Comparison of ENCODE assay signal across 9 mouse cellular contexts in the genomic region with DNA sequence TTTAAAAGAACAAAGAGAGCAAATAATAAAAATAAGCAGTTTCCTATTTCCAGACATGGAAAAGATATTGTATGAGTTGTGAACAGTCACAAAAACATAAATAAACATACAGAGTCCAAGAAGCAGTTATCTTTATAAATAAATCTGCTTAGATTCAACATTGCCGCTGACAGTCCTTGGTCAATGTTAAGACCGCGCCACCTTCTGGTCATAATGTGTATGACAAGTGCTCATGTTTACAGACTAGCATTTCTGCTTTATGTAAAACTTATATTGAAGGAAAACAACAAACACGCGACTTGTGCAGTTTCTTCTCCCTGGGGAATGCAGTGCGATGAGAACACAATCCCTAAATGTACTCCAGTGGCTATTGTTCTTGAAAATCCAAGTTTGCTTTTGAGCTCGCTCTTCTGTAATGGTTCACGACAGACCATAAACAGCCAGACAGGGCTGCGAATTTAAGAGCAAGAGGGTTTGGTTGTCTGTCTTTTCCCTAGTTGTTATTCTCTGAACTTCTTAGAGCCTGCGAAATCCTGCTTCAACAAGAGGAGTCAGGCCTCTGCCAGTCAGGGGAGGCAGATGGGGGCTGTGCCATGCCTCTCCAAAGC.
DNase-seq lines count a peak whose midpoint lies in the region; ATAC-seq and TF ChIP-seq lines count a peak whose summit lies in the region.
"Had no signal": no experiment of that assay in that cellular context is flagged by ENCODE, and none has a peak within 500 bp of the region (broad histone marks: within the 10 kb centered on the region; RNA-seq: fewer than 3 reads in every experiment).

No protein-coding gene starts in this region.

- WGBS in heart, embryonic 11.5 days (ENCODE audit: insufficient replicate concordance), result 33% methylated on average over 10 of the region's 10 CpGs
- WGBS in midbrain, embryonic 12.5 days, result 31% methylated on average over 10 of the region's 10 CpGs

- intact Hi-C loops in heart, postnatal 10 days (cut with DNase I), result loop anchor here (1.0 to 10.0 kb wide), 3 partner anchors 349 to 1095 kb away; a partner anchor contains a TSS
- intact Hi-C loops in left cerebral cortex, adult 2 months (cut with DNase I), result loop anchor here (2.0 to 10.0 kb wide), 3 partner anchors 291 to 1099 kb away; a partner anchor contains a TSS

- ATAC-seq in heart, embryonic 11.5 days (replicated peaks; ENCODE audit: insufficient number of reproducible peaks, low FRiP score, low TSS enrichment), result no peak
- 0 out of 2 replicates have a peak, but pooled peaks have one; percentile 6 for ATAC-seq in midbrain, embryonic 12.5 days (ENCODE audit: low FRiP score, low read depth)

- no peaks in the 10 kb centered on the region for H3K36me3 ChIP-seq in heart, embryonic 11.5 days (ENCODE audit: control insufficient read depth, insufficient read depth, low read length)
- H3K36me3 ChIP-seq in midbrain, embryonic 12.5 days, result no peaks in the 10 kb centered on the region

- no peak overlapping the region for H3K9ac ChIP-seq in heart, embryonic 11.5 days (ENCODE audit: low read depth, low read length)
- H3K9ac ChIP-seq in midbrain, embryonic 12.5 days (replicated peaks), result no peak overlapping the region

- peak; percentile 56 for DNase-seq in heart, adult 11 months
- DNase-seq in adrenal gland, postnatal 10 days, result peak; percentile 86
- peak; percentile 63 for DNase-seq in embryo, embryonic 11.5 days (ENCODE audit: low read depth, low spot score)
- peak; percentile 57 to 81 for DNase-seq in heart, postnatal 10 days
- peak; percentile 71 to 79 for DNase-seq in left cerebral cortex, adult 2 months (ENCODE audit: extremely low spot score in 1 of 2, low spot score in 2 of 2)
- DNase-seq in spleen, postnatal 10 days (ENCODE audit: low spot score in 2 of 2), result peak; percentile 23 to 71

- no peak overlapping the region for H3K4me3 ChIP-seq in heart, embryonic 11.5 days (ENCODE audit: low read depth, low read length)
- no peak overlapping the region for H3K4me3 ChIP-seq in left cerebral cortex, adult 2 months
- no peak overlapping the region for H3K4me3 ChIP-seq in midbrain, embryonic 12.5 days
- H3K4me3 ChIP-seq: megakaryocyte, embryonic 14.5 days had no signal

- no peaks in the 10 kb centered on the region for H3K4me1 ChIP-seq in heart, embryonic 11.5 days (ENCODE audit: control insufficient read depth, insufficient read depth, low read length)
- no peaks in the 10 kb centered on the region for H3K4me1 ChIP-seq in midbrain, embryonic 12.5 days
- H3K4me1 ChIP-seq: megakaryocyte, embryonic 14.5 days had no signal

- peak; percentile 85 for TF ChIP-seq CTCF in left cerebral cortex, adult 2 months (IDR thresholded peaks at IDR 0.05)

- no peak overlapping the region for H3K4me2 ChIP-seq in heart, embryonic 11.5 days
- no peak overlapping the region for H3K4me2 ChIP-seq in midbrain, embryonic 12.5 days (replicated peaks)

- H3K27me3 ChIP-seq in heart, embryonic 11.5 days (ENCODE audit: control insufficient read depth, insufficient read depth, low read length), result no peaks in the 10 kb centered on the region
- no peaks in the 10 kb centered on the region for H3K27me3 ChIP-seq in midbrain, embryonic 12.5 days
- H3K27me3 ChIP-seq: megakaryocyte, embryonic 14.5 days had no signal

- no peak overlapping the region for H3K27ac ChIP-seq in heart, embryonic 11.5 days (ENCODE audit: low read depth, low read length)
- no peak overlapping the region for H3K27ac ChIP-seq in left cerebral cortex, adult 2 months
- H3K27ac ChIP-seq in midbrain, embryonic 12.5 days (replicated peaks), result no peak overlapping the region

- no peaks in the 10 kb centered on the region for H3K9me3 ChIP-seq in heart, embryonic 11.5 days (replicated peaks; ENCODE audit: control insufficient read depth, low read length)
- H3K9me3 ChIP-seq in midbrain, embryonic 12.5 days, result no peaks in the 10 kb centered on the region
